Mouse (Mus musculus) embryo, embryonic 11 days (tissue): ENCODE measurements around the gene Prdx6.
A peak's percentile ranks its signal among the peaks of the same experiment; 100 is the strongest.

Experiments used
- DNase-seq: peaks from one replicate; pipeline ENCODE4 v3.0.0-alpha.2; 2015

Gene Prdx6

DNA sequence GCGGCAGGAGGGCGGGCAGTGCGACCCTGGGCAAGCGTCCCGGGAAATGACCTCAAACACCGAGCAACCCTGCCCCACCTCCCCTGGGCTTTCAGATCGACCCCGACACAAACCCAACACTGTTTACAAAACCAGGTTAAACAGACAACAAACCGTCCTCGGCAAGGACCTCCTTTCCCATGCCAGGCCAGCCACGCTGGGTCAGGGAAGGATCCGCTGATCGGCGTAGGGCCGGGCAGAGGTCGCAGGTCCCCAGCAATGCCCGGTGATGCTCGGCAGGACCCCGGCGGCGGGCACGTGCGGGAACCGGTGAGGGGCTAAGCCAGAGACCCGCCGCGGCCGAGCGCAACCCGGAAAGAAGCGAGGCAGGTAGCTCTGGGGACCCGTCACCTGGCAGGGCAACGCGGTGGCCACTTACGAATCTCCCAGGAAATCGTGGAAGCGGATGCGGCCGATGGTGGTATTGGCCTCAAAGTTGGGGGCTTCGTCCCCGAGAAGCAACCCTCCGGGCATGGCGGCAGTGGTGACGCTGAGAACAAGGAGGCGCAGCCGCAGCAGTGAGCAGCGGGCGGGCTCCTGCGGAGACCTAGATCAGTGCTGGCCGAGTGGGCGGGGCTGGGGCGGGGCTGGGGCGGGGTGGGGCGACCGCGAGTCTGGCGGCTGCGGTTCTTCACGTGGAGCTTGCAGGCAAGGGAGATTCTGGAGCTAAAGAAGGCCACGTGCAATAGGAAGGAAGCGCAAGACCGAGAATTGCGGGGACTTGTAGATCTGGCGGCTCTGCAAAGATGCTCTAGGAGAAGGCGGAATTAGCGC lies at the start of gene Prdx6:
Gene Prdx6 (minus strand): TSS at position 616 of the 813 bp plus-strand sequence.
- DNase-seq: peak; percentile 94

DNA sequence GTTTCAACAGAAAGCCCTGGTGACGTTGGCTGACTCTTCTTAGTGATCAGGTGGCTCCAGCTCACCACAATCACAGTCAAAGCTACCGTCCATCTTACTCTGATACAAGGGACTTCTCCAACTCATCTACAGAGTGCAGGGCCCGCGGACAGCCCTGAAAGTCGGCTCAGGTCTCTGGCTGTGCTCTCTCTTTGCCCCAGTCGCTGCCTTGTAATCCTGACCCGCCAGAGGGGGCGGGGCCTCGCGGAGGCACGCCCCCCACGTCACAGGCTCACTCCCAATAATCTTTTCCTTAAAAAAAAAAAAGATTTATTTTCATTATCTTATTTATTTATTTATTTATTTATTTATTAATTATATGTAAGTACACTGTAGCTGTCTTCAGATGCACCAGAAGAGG lies 37.2 kb upstream of the Prdx6 start:
- no peak for DNase-seq

DNA sequence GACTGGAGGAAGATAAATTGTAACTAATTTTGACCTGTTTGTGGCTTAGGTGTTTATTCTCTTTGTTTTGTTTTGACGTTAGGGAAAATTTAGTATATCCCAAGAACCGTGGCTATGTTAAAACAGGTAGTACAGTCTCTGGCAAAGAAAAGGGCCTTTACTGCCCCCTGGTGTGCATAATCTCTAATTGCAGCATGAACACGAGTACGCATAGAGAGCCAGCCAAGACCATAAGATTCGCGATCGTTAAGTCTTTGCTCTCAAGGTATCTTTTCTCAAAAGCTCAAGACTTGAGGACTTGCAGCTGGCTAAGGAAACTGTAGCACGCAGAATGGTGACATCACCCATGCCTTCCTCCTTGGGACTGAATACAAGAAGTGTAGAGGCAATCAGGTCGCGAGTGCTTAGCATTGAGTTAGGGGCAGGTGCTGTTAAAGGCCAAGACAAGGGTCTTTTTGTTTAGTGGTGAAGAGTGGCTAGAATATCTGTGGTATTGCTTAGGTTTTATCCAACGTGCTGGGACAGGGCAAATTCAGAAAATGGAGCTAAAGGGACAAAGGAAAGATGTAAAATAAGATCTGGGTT lies 35.8 kb upstream of the Prdx6 start:
- peak; percentile 68 for DNase-seq

DNA sequence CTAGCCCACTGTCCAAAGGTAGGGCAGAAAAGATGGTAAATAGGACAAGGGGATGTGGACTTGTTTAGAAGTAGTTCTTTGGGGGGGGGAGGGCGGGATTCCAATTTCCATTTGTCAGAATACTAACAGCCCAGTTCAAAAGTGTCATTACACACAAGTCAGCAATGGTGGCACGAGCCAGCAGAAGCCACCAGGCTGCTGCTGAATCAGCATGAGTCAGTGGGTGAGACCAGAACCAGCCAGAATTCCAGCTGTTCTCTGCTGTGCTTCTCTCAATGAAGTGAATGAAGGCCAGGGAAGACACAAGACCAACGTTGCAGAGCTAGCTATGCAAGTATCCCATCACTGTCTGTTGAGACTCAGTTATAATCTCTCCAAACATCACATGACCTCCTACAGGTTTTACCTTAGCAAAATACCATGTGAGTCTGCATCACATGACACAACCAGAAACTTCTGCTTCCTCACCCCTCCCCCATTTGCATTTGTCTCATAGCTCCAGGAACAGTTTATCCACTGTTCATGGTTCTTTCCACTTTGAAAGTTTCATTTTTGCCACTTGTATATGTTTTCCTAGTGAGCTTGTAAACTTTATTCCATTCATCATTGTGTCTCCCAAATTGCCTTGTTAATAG lies 30.2 kb upstream of the Prdx6 start:
- no peak for DNase-seq

DNA sequence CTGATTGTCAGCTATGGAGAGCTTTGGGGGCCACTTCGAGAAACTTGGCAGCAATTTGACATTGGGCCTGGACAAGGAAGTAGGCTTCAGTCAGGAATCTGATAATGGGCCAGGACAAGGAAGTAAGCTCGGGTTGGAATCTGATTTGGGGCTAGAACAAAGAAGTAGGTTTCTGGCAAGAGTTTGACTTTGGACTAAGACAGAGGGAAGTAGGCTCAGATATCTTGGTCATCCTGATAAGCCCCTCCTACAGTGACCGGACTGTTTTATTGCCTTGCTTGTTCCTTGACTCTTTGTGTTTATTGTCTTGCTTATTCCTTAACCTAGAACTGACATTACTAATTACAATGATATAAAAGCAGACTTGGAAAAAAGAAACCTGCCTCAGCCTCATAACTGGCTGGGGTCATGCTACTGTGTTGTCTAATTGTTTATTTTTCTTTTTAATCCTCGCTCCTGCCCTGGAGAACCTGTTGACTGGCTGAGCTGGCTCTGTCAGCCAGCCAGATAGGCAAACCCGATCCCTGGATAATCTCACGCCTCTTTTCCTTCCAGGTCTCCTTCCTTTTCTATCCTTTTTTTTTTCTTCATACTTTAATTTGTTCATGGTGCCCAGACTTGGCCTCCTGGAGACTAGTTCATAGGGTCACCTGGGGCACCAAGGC lies 28.4 kb upstream of the Prdx6 start:
- no peak for DNase-seq

DNA sequence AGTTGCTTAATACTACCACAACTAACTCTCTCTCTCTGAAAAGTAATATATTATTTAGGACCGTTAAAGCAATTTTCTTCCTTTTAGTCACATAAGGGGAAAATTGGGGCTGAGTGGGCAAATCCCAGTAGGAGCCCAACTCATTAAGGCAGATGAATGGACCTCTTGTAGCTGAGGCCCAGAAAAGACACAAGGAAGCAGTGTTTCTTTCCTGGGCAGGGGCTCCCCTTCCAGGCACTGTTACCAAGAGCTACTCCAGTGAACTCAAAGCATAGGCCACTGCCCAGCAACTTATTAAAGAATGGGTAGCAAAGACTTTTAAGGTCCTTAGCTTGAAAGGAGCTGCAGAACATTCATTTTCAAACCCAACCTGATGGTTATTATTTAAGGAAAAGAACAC lies 22.5 kb upstream of the Prdx6 start:
- DNase-seq: peak; percentile 23

DNA sequence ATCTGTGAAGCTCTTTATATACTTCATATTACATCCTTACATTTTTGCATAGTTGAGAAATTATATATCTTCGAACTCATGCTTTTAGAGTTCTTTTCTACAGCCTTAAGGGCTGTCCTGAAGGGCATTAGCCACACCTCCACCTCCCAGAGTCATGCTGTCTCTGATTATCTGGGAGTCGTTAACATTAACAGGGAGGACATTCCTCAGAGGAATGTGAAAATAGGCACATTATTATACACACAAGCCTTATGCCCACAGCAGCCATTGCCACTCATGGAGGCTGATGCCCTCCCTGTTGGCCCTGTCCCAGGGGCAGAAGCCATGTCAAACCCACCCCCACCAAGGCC lies 20.4 kb upstream of the Prdx6 start:
- DNase-seq: no peak

DNA sequence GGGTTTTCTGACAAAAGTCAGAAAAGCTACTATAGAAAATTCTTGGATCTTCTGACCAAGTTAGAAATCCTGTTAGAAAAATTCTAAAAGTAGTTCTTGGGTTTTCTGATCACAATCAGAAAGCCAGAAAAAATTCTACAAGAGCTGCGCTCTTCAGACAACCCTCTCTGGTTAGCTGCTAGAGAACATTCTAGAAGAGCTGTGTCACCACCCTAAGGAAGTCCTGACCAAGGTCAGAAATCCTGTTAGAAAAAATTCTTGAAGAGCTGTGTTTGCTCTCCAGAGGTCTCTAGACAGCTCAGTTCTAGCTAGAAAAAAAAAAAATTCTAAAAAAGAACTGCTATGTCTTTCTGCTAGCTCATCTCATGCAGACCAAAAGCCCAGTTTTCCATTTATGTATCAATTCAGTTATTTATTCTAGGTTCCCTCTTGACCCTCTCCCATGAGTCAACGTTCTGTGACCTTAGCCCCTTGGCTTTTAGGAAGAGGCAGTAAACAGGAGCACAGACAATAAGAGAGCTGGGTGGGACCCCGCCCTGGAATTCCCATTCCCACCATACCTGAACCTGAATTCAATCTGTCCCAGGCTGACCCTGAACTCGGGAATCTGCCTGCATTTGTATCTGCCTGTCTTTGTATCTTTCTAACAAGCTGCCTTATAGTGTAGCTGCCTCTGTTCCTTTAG lies 19.9 kb upstream of the Prdx6 start:
- DNase-seq: no peak

DNA sequence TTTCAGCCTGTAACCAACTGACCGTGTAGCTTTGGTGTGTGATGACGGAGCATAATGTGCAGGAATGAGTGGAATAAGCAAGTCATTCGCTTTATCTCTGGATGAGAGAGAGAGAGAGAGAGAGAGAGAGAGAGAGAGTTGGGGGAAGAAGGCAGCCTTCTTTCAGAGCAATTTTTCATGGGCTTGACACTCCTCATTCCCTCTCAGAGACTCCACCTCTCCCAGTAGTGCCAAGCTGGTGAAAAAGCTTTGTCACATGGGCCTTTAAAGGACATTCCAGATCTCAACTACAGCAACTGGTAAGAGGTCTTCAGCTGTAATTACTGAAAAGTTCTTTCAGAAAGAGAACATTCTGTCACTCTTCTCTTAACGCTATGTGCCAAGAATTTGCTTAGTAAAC lies 18.3 kb upstream of the Prdx6 start:
- no peak for DNase-seq

DNA sequence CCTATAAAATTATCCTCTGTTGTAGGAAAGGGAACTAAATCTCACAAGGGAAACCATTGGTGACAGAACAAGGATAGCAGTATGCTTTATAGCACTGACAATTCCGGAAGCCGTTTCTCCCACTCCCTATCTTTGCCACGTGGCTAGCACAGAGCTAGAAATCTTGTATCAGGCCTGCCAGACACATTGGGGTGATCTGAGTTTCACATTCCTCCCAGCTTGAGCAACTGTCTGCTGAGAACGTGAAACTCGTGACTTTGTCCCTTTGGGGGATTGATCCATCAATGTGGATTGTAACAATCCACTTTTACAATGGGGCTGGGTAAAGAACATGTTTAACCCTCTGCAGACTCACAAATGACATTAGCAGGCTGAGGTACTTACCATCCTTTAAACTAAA lies 17.9 kb upstream of the Prdx6 start:
- DNase-seq: no peak

DNA sequence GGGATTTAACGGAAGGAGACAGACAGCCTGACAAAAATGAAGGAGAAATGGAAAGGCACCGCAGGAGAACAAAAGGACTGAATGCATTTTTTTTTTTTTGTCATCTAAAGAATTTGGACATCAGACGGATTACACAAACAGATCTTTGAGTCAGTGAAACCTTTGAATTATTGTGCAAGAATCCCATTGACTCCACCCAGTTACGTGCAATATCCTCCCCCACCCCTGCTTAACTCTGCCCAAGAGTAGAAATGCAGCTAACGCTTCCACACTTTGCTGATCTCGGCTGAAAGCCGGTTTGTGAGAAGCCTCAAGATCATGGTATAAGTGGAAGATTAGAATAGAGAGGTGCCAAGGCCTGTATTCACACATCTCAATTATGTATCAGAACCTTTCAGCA lies 17.1 kb upstream of the Prdx6 start:
- no peak for DNase-seq

DNA sequence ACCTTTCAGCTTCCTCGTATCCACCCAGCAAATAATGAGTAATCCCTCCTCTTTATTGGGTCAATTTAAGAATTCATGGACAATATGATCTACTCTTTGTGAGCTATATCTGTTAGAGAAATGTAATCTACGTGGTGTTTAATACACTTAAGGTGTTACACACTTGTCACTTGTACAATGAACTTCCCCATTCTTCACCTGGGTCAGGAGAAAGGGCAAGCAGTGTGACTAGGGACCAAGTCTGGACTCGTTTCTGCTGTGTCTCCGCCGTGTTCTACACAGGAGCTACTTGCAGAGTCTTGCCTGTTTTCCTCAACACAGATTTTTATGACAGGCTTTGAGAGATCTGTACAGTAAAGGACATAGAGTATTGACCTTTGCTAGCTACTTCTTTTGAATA lies 13.9 kb upstream of the Prdx6 start:
- no peak for DNase-seq

DNA sequence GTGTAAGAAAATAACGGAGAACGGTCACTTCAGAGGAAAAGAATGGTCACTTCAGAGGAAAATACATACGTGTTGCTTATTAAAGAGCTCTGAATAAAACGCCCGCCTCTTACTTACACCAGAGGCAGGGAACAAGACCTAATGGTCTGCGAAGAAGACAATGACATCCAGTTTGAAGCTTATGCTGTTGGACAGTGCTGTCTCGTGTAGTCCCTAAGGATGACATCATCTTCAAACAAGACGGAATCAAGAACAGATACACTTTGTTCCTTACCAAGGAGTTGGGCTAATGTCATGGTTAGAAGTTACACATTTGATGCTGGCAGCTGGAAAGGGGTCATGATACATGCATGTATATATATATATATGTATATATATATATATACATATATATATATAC lies 12.6 kb upstream of the Prdx6 start:
- DNase-seq: no peak

DNA sequence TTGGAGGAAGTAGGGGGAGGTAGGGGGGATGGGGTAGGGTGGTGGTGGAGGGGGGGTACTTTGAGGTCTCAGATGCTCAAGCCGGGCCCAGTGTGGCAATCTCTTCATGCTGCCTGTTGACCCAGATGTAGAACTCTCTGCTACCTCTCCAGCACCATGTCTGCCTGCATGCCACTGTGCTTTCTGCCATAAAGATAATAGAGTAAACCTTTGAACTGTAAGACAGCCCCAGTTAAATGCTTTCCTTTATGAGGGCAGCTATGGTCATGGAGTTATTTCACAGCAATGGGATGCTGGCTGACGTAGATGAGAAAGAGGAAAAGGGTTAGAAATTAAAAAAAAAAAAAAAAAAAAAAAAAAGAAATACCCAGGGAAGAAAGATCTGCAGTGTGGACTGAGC lies 11.5 kb upstream of the Prdx6 start:
- no peak for DNase-seq

DNA sequence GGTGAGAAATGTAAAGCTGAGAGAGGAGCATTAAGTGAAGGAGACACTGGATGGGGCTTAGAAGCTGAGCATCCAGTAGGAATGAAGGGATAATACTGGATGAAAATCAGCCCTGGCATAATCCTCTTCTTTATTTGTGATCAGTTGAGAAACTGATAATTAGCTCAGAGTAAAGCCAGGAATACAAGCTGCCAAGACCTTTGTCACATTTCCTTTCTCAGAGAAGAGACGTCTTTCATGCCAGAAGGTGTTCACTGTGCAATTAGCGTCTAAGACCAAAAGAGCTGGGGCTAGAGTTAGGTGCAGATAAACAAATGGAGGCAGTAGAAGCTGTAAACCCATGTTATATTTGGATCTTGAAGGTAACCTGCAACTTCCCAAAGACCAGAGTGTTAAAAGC lies 9.7 kb upstream of the Prdx6 start:
- DNase-seq: no peak

DNA sequence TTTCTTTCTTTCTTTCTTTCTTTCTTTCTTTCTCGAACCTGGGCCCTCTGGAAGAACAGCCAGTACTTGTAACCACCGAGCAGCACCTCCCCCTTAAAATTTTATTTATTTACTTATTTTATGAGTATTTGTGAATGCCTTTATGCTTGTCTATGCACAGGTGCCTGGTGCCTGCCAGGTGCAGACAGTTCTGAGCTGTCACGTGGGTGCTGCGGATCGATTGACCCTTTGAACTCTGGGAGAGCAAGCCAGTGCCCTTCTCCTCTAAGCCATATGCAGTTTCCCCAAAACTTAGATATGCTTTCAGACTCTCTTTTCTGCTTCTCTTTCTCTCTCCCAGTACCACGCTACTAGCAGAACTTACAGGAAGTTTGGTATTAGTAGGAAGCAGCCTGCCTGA lies 8.1 kb upstream of the Prdx6 start:
- DNase-seq: no peak

DNA sequence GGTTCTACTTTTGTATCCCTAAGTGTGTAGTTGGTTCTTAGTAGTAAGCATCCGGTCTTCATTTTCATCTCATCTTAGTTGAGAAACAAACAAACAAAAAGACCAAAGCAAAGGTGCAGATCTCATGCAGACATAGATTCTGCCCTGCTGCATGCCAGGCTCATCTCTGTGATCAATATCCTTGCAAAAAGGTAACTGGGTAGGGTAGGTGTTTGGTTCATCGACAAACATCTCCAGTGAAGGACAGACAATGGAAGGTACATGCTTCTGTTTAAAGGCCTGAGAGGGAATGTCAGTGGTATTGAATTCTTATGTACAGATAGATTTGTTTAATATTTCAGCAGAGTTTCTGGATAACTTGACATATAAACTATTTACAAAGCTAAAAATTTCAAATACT lies 7.3 kb upstream of the Prdx6 start:
- DNase-seq: no peak

DNA sequence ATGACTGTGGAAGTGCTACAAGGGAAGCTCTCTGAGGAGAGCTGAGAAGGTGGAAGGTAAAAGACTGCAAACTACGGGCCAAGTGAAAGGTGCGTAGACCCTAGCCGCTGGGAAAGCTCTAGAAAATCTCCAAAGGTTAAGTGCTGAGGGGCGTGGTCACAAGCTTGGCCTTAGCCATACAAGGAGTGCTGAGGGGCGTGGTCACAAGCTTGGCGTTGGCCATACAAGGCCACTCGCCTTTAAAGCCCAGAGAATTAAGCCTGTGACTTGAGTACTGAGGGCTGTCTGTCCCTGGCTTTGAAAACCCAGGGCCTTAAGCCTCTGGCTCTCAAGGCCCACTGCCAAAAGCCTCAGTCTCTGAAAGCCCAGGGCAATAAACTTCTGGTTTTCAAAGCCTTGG lies 5.9 kb upstream of the Prdx6 start:
- no peak for DNase-seq

DNA sequence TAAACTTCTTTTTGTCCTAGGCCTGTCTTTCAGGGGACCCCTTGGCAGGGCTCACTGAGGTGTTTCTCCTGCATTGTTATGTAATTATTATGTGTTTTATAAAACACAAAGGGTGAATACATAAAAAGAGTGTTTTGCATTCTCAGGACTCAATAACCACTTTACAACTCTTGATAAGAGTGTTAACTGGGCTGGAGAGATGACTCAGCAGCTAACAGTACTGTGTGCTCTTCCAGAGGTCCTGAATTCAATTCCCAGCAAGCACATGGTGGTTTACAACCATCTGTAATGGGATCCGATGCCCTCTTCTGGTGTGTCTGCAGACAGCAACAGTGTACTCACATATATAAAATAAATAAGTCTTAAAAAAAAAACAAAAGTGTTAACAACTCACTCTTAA lies 3.3 kb upstream of the Prdx6 start:
- no peak for DNase-seq

DNA sequence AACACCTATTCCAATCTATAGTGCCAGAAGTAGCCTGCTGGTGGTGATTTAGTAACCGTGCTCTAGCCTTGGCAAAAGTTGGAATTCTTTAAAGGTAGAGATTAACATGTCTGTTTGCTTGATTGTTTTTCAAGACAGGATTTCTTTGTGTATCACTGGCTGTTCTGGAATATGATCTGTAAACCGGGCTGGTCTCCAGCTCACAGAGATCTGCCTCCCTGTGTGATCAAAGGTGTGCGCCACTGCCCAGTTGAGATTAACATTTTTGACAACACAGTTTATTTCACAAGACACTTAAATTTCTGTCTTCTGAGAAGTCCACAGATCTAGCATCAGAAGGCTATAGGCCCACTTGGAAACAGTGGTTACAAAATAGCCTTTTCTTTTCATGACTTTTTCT lies 1.9 kb upstream of the Prdx6 start:
- DNase-seq: no peak

DNA sequence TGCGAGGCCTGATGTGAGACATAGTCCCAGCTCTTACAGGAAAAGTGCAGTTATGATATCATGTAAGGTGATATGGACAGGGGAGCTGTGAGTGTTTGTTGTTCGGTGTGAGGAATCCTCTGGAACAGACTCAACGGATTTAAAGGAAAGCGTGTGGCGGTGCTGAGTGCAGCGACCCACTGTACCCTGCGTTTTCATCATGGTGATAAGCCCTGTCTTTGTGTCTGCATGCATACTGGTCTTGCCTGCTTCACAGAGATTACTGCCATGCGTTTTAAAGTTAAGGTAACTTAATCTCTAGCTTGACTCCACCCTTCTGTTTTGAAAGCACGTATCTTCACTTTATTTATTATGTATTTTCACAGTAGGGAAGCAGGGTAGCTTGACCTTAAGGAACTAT lies 1.3 kb upstream of the Prdx6 start:
- no peak for DNase-seq

DNA sequence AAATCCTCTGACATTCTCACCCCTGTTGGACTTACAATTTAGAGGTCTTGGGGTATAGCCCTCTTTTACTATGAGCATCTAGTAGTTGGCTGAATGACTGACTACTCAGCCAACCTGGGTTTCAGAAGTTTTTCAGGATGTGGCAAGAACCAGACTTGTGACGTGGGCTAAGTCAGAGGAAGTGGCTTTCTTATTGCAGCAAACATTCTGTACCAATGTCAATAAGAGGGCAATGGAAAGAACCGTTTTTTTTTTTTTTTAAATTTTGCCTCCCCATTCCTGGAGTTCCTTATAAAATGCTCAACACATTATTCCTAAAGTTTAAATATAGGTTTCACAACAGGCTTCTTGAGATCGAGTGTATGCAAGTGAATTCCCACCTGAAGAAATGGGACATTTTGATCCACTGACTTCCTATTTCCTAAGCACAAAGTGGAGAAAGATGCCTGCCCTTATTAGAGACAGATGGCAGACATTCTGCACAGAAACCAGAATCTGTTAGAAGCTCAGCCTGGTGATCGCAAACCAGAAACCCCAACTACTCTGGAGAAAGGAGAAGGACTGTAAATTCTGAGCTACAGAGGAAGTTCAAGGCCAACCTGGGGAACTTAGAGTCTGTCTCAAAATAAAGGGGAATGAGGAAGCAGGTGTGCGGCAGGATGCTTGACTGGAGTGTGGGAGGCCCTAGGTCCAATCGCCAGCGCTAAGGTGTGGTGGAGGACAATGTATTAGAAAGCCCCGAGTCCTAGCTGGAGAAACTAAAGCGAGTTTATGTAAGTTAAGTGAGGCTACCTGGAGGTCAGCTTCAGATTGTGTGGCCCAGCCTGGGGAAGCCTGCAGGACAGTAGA lies 622 bp upstream of the Prdx6 start:
- peak; percentile 14 for DNase-seq
